Mouse (Mus musculus): ENCODE results near the gene Chrm3. TPM values are rescaled to one million over a fixed set of nuclear protein-coding genes. Genes with fewer than 3 reads are reported as not detected.

The Chrm3 gene
- polyA plus RNA-seq, 1 experiment: not detected

GRCm38 (mm10) chr13:10019252-10019651, 341.4 kb downstream of the Chrm3 start:
- TF ChIP-seq CTCF (IDR thresholded peaks at IDR 0.05; ENCODE audit: low read depth, low read length): no peak
- no peak for TF ChIP-seq EP300 (IDR thresholded peaks at IDR 0.05; ENCODE audit: insufficient read depth, low read depth, low read length)
- no peak for TF ChIP-seq POLR2A (IDR thresholded peaks at IDR 0.05; ENCODE audit: insufficient read depth, low read length)
- H3K36me3 ChIP-seq (ENCODE audit: control insufficient read depth, insufficient read depth, low read length, poor library complexity, severe bottlenecking): no peaks in the 10 kb centered on the region
- no peaks in the 10 kb centered on the region for H3K27me3 ChIP-seq (ENCODE audit: control insufficient read depth, insufficient read depth, low read length, poor library complexity, severe bottlenecking)
- no peaks in the 10 kb centered on the region for H3K4me1 ChIP-seq (ENCODE audit: control insufficient read depth, insufficient read depth, low read length)
- no peak overlapping the region for H3K9ac ChIP-seq (ENCODE audit: low read depth, poor library complexity, severe bottlenecking)
- H3K9me3 ChIP-seq (replicated peaks; ENCODE audit: control insufficient read depth, insufficient read depth, low read length, poor library complexity, severe bottlenecking): no peaks in the 10 kb centered on the region
- H3K4me3 ChIP-seq (ENCODE audit: low read depth, low read length): no peak overlapping the region
- no peak overlapping the region for H3K27ac ChIP-seq (ENCODE audit: insufficient read depth, low read length)

DNA sequence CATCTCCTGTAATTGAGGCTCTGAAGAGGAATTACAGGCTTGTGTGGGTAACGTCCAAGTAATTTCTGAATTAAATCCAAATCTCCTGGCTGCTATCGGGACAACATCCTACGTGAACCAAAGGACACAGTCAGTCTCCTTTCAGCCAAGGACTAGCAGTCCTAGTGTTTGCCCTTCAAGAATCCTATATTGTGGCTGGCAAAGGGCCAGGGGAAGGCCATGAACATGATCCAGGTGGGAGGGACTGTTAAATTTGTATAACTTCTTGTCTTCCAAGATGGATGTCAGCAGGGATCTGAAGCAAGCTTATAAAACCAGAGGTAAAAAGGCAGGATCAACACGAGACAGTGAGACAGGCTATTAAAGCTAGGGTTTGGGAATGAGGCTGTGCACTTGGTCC, 357.7 kb downstream of the Chrm3 start:
- Histone ChIP-seq H3K27me3 (ENCODE audit: control insufficient read depth, insufficient read depth, low read length, poor library complexity, severe bottlenecking) (no peaks in the 10 kb centered on the region), H3K36me3 (ENCODE audit: control insufficient read depth, insufficient read depth, low read length, poor library complexity, severe bottlenecking) (no peaks in the 10 kb centered on the region), H3K9me3 (replicated peaks; ENCODE audit: control insufficient read depth, insufficient read depth, low read length, poor library complexity, severe bottlenecking) (no peaks in the 10 kb centered on the region), H3K27ac (ENCODE audit: insufficient read depth, low read length) (no peak overlapping the region), H3K4me3 (ENCODE audit: low read depth, low read length) (no peak overlapping the region), H3K4me1 (ENCODE audit: control insufficient read depth, insufficient read depth, low read length) (no peaks in the 10 kb centered on the region), H3K9ac (ENCODE audit: low read depth, poor library complexity, severe bottlenecking) (no peak overlapping the region)
- TF ChIP-seq POLR2A (IDR thresholded peaks at IDR 0.05; ENCODE audit: insufficient read depth, low read length) (no peak), CTCF (IDR thresholded peaks at IDR 0.05; ENCODE audit: low read depth, low read length) (no peak), EP300 (IDR thresholded peaks at IDR 0.05; ENCODE audit: insufficient read depth, low read depth, low read length) (no peak)

DNA sequence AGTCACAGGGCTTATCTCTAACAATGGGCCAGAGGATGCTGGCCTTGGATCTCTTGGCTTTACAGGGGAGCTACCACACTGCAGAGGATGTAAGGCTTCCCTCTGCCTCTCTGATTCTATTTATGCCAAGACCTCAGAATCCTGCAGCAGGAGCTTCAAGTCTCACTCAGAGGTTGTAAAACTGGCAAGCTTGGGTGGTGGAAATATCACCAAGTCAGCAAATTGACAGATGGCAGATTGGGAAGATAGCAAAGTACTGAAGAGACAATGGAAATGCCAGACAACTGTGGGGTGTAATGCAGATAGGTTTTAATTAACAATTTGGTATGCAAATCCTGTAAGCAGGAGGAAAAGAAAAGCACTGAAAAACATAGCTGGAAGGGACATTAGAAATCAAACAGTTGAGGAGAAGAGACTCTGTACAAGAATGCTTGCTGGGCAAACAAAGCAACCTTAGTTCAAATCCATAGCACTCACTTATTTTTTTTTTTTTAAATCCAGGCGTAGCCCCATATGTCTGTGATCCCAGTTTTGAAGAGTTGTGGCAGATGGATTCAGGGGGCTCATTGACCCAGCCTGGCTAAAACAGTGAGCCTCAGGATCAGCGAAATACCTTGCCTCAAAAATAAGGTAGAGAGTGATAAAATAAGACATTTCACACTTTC, 362.9 kb downstream of the Chrm3 start:
- H3K9me3 ChIP-seq (replicated peaks; ENCODE audit: control insufficient read depth, insufficient read depth, low read length, poor library complexity, severe bottlenecking): no peaks in the 10 kb centered on the region
- H3K27ac ChIP-seq (ENCODE audit: insufficient read depth, low read length): no peak overlapping the region
- H3K4me1 ChIP-seq (ENCODE audit: control insufficient read depth, insufficient read depth, low read length): no peaks in the 10 kb centered on the region
- TF ChIP-seq EP300 (IDR thresholded peaks at IDR 0.05; ENCODE audit: insufficient read depth, low read depth, low read length) (no peak), CTCF (IDR thresholded peaks at IDR 0.05; ENCODE audit: low read depth, low read length) (no peak), POLR2A (IDR thresholded peaks at IDR 0.05; ENCODE audit: insufficient read depth, low read length) (no peak)
- no peaks in the 10 kb centered on the region for H3K27me3 ChIP-seq (ENCODE audit: control insufficient read depth, insufficient read depth, low read length, poor library complexity, severe bottlenecking)
- H3K4me3 ChIP-seq (ENCODE audit: low read depth, low read length): no peak overlapping the region
- no peak overlapping the region for H3K9ac ChIP-seq (ENCODE audit: low read depth, poor library complexity, severe bottlenecking)
- no peaks in the 10 kb centered on the region for H3K36me3 ChIP-seq (ENCODE audit: control insufficient read depth, insufficient read depth, low read length, poor library complexity, severe bottlenecking)

- H3K9me3 ChIP-seq (replicated peaks; ENCODE audit: control insufficient read depth, insufficient read depth, low read length, poor library complexity, severe bottlenecking): no peaks in the 10 kb centered on the region
- no peaks in the 10 kb centered on the region for H3K4me1 ChIP-seq (ENCODE audit: control insufficient read depth, insufficient read depth, low read length)
- no peak overlapping the region for H3K27ac ChIP-seq (ENCODE audit: insufficient read depth, low read length)
- H3K4me3 ChIP-seq (ENCODE audit: low read depth, low read length): no peak overlapping the region
- no peaks in the 10 kb centered on the region for H3K36me3 ChIP-seq (ENCODE audit: control insufficient read depth, insufficient read depth, low read length, poor library complexity, severe bottlenecking)
- H3K9ac ChIP-seq (ENCODE audit: low read depth, poor library complexity, severe bottlenecking): no peak overlapping the region
- H3K27me3 ChIP-seq (ENCODE audit: control insufficient read depth, insufficient read depth, low read length, poor library complexity, severe bottlenecking): no peaks in the 10 kb centered on the region
- TF ChIP-seq POLR2A (IDR thresholded peaks at IDR 0.05; ENCODE audit: insufficient read depth, low read length): no peak
- no peak for TF ChIP-seq EP300 (IDR thresholded peaks at IDR 0.05; ENCODE audit: insufficient read depth, low read depth, low read length)
- TF ChIP-seq CTCF (IDR thresholded peaks at IDR 0.05; ENCODE audit: low read depth, low read length): no peak
Observed at GRCm38 (mm10) chr13:9995852-9996251, 364.8 kb downstream of the Chrm3 start.

- Histone ChIP-seq H3K4me3 (ENCODE audit: low read depth, low read length) (no peak overlapping the region), H3K27me3 (ENCODE audit: control insufficient read depth, insufficient read depth, low read length, poor library complexity, severe bottlenecking) (no peaks in the 10 kb centered on the region), H3K9ac (ENCODE audit: low read depth, poor library complexity, severe bottlenecking) (no peak overlapping the region), H3K9me3 (replicated peaks; ENCODE audit: control insufficient read depth, insufficient read depth, low read length, poor library complexity, severe bottlenecking) (no peaks in the 10 kb centered on the region), H3K27ac (ENCODE audit: insufficient read depth, low read length) (no peak overlapping the region), H3K36me3 (ENCODE audit: control insufficient read depth, insufficient read depth, low read length, poor library complexity, severe bottlenecking) (no peaks in the 10 kb centered on the region), H3K4me1 (ENCODE audit: control insufficient read depth, insufficient read depth, low read length) (no peaks in the 10 kb centered on the region)
- no peak for TF ChIP-seq EP300 (IDR thresholded peaks at IDR 0.05; ENCODE audit: insufficient read depth, low read depth, low read length)
- no peak for TF ChIP-seq POLR2A (IDR thresholded peaks at IDR 0.05; ENCODE audit: insufficient read depth, low read length)
- TF ChIP-seq CTCF (IDR thresholded peaks at IDR 0.05; ENCODE audit: low read depth, low read length): no peak
Observed at GRCm38 (mm10) chr13:9993571-9993970, 367.1 kb downstream of the Chrm3 start.

- Histone ChIP-seq H3K9me3 (replicated peaks; ENCODE audit: control insufficient read depth, insufficient read depth, low read length, poor library complexity, severe bottlenecking) (no peaks in the 10 kb centered on the region), H3K9ac (ENCODE audit: low read depth, poor library complexity, severe bottlenecking) (no peak overlapping the region), H3K4me1 (ENCODE audit: control insufficient read depth, insufficient read depth, low read length) (no peaks in the 10 kb centered on the region), H3K27me3 (ENCODE audit: control insufficient read depth, insufficient read depth, low read length, poor library complexity, severe bottlenecking) (no peaks in the 10 kb centered on the region), H3K4me3 (ENCODE audit: low read depth, low read length) (no peak overlapping the region), H3K36me3 (ENCODE audit: control insufficient read depth, insufficient read depth, low read length, poor library complexity, severe bottlenecking) (no peaks in the 10 kb centered on the region), H3K27ac (ENCODE audit: insufficient read depth, low read length) (no peak overlapping the region)
- no peak for TF ChIP-seq CTCF (IDR thresholded peaks at IDR 0.05; ENCODE audit: low read depth, low read length)
- TF ChIP-seq POLR2A (IDR thresholded peaks at IDR 0.05; ENCODE audit: insufficient read depth, low read length): no peak
- TF ChIP-seq EP300 (IDR thresholded peaks at IDR 0.05; ENCODE audit: insufficient read depth, low read depth, low read length): no peak
Observed at GRCm38 (mm10) chr13:9992640-9993039, 368.0 kb downstream of the Chrm3 start.
